Mouse (Mus musculus): ENCODE measurements around the gene Plekhg4. TPM values are rescaled to one million over a fixed set of nuclear protein-coding genes. Genes with fewer than 3 reads are reported as not detected.

Plekhg4 gene
- polyA plus RNA-seq, 1 experiment from 2014 or later = 0.19 TPM

GRCm38 (mm10) chr8:105426878-105427277 is 53.8 kb downstream of the Plekhg4 start:
- no peaks in the 10 kb centered on the region for H3K27me3 ChIP-seq (replicated peaks; ENCODE audit: control insufficient read depth, insufficient read depth, low read length)
- H3K36me3 ChIP-seq (ENCODE audit: control insufficient read depth, insufficient read depth, low read length) = no peaks in the 10 kb centered on the region
- H3K4me3 ChIP-seq (ENCODE audit: low read depth, low read length) = no peak overlapping the region
- ATAC-seq (replicated peaks; ENCODE audit: low FRiP score, low TSS enrichment, low read depth) = no peak
- WGBS = 59% methylated on average over 6 of the region's 6 CpGs
- H3K9ac ChIP-seq (ENCODE audit: low read length) = no peak overlapping the region
- no peak overlapping the region for H3K4me2 ChIP-seq (ENCODE audit: low read length)
- H3K4me1 ChIP-seq (replicated peaks; ENCODE audit: control insufficient read depth, insufficient read depth, low read length) = no peaks in the 10 kb centered on the region
- no peaks in the 10 kb centered on the region for H3K9me3 ChIP-seq (ENCODE audit: control insufficient read depth, low read length)
- no peak for DNase-seq (ENCODE audit: low spot score)
- H3K27ac ChIP-seq (ENCODE audit: low read depth) = no peak overlapping the region

- no peaks in the 10 kb centered on the region for H3K36me3 ChIP-seq (ENCODE audit: control insufficient read depth, insufficient read depth, low read length)
- H3K27ac ChIP-seq (ENCODE audit: low read depth) = no peak overlapping the region
- H3K9ac ChIP-seq (ENCODE audit: low read length) = no peak overlapping the region
- ATAC-seq (replicated peaks; ENCODE audit: low FRiP score, low TSS enrichment, low read depth) (no peak), DNase-seq (ENCODE audit: low spot score) (no peak)
- H3K27me3 ChIP-seq (replicated peaks; ENCODE audit: control insufficient read depth, insufficient read depth, low read length) = no peaks in the 10 kb centered on the region
- no peaks in the 10 kb centered on the region for H3K4me1 ChIP-seq (replicated peaks; ENCODE audit: control insufficient read depth, insufficient read depth, low read length)
- no peak overlapping the region for H3K4me2 ChIP-seq (ENCODE audit: low read length)
- WGBS = 66% methylated on average over 7 of the region's 7 CpGs
- no peaks in the 10 kb centered on the region for H3K9me3 ChIP-seq (ENCODE audit: control insufficient read depth, low read length)
- no peak overlapping the region for H3K4me3 ChIP-seq (ENCODE audit: low read depth, low read length)
Observed at GRCm38 (mm10) chr8:105431743-105432515, 58.9 kb downstream of the Plekhg4 start.

Other genes starting within 250 kb of the Plekhg4 start
- gene Ces4a, start 241.5 kb upstream of the Plekhg4 start, polyA plus RNA-seq (2014; fragmentation: Nextera tagmentation; extraction: Ambion mirVana) = not detected in 2 replicates
- 52.5 and 62.8 TPM in 2 replicates for gene Cbfb, start 202.6 kb upstream of the Plekhg4 start, polyA plus RNA-seq (2014; fragmentation: Nextera tagmentation; extraction: Ambion mirVana)
- 29.5 and 29.8 TPM in 2 replicates for gene D230025D16Rik, start 148.1 kb upstream of the Plekhg4 start, polyA plus RNA-seq (2014; fragmentation: Nextera tagmentation; extraction: Ambion mirVana)
- gene B3gnt9, start 118.1 kb upstream of the Plekhg4 start, polyA plus RNA-seq (2014; fragmentation: Nextera tagmentation; extraction: Ambion mirVana) = 19.1 and 20.3 TPM in 2 replicates
- gene Tradd, start 108.7 kb upstream of the Plekhg4 start, polyA plus RNA-seq (2014; fragmentation: Nextera tagmentation; extraction: Ambion mirVana) = 26.2 and 26.8 TPM in 2 replicates
- 4.5 and 4.9 TPM in 2 replicates for gene Fbxl8, start 108.6 kb upstream of the Plekhg4 start, polyA plus RNA-seq (2014; fragmentation: Nextera tagmentation; extraction: Ambion mirVana)
- gene Hsf4, start 103.5 kb upstream of the Plekhg4 start, polyA plus RNA-seq (2014; fragmentation: Nextera tagmentation; extraction: Ambion mirVana) = 0.35 TPM in 1 of 2 replicates, not detected in the other
- 1.3 and 1.4 TPM in 2 replicates for gene Nol3, start 97.1 kb upstream of the Plekhg4 start, polyA plus RNA-seq (2014; fragmentation: Nextera tagmentation; extraction: Ambion mirVana)
- 9.1 and 11.7 TPM in 2 replicates for gene 4931428F04Rik, start 83.4 kb upstream of the Plekhg4 start, polyA plus RNA-seq (2014; fragmentation: Nextera tagmentation; extraction: Ambion mirVana)
- gene Exoc3l, start 77.2 kb upstream of the Plekhg4 start, polyA plus RNA-seq (2014; fragmentation: Nextera tagmentation; extraction: Ambion mirVana) = 9.8 and 10.1 TPM in 2 replicates
- gene E2f4, start 75.6 kb upstream of the Plekhg4 start, polyA plus RNA-seq (2014; fragmentation: Nextera tagmentation; extraction: Ambion mirVana) = 114 and 119 TPM in 2 replicates
- gene Elmo3, start 67.7 kb upstream of the Plekhg4 start, polyA plus RNA-seq (2014; fragmentation: Nextera tagmentation; extraction: Ambion mirVana) = 16.8 and 17.7 TPM in 2 replicates
- 1.9 and 2.3 TPM in 2 replicates for gene Lrrc29, start 47.0 kb upstream of the Plekhg4 start, polyA plus RNA-seq (2014; fragmentation: Nextera tagmentation; extraction: Ambion mirVana)
- 136 and 138 TPM in 2 replicates for gene Tmem208, start 46.9 kb upstream of the Plekhg4 start, polyA plus RNA-seq (2014; fragmentation: Nextera tagmentation; extraction: Ambion mirVana)
- gene Fhod1, start 25.3 kb upstream of the Plekhg4 start, polyA plus RNA-seq (2014; fragmentation: Nextera tagmentation; extraction: Ambion mirVana) = 3.2 and 3.5 TPM in 2 replicates
- 1.5 and 2.3 TPM in 2 replicates for gene Slc9a5, start 24.4 kb upstream of the Plekhg4 start, polyA plus RNA-seq (2014; fragmentation: Nextera tagmentation; extraction: Ambion mirVana)
- 0.11 TPM in 1 of 2 replicates, not detected in the other for gene Kctd19, start 40.2 kb downstream of the Plekhg4 start, polyA plus RNA-seq (2014; fragmentation: Nextera tagmentation; extraction: Ambion mirVana)
- gene Lrrc36, start 40.3 kb downstream of the Plekhg4 start, polyA plus RNA-seq (2014; fragmentation: Nextera tagmentation; extraction: Ambion mirVana) = 0.11 and 0.16 TPM in 2 replicates
- gene Tppp3, start 98.3 kb downstream of the Plekhg4 start, polyA plus RNA-seq (2014; fragmentation: Nextera tagmentation; extraction: Ambion mirVana) = 36.2 and 39.8 TPM in 2 replicates
- gene Zdhhc1, start 123.6 kb downstream of the Plekhg4 start, polyA plus RNA-seq (2014; fragmentation: Nextera tagmentation; extraction: Ambion mirVana) = 25.0 and 25.2 TPM in 2 replicates
- gene Hsd11b2, start 145.5 kb downstream of the Plekhg4 start, polyA plus RNA-seq (2014; fragmentation: Nextera tagmentation; extraction: Ambion mirVana) = 3.1 and 3.8 TPM in 2 replicates
- gene Atp6v0d1, start 192.8 kb downstream of the Plekhg4 start, polyA plus RNA-seq (2014; fragmentation: Nextera tagmentation; extraction: Ambion mirVana) = 72.7 and 78.5 TPM in 2 replicates
- gene Ripor1, start 232.0 kb downstream of the Plekhg4 start, polyA plus RNA-seq (2014; fragmentation: Nextera tagmentation; extraction: Ambion mirVana) = 19.1 and 20.2 TPM in 2 replicates